Mouse (Mus musculus) c-Kit-positive CD71-negative TER-119-negative erythroid progenitor cells, embryonic 14.5 days (primary cell): ENCODE data around the gene Phex.

Experiments
- DNase-seq: peaks from one replicate; pipeline ENCODE4 v3.0.0-alpha.2; 2013; ENCODE audit warnings: low read depth

Gene Phex

GRCm38 (mm10) chrX:157415212-157415611 lies at the start of gene Phex:
Gene Phex, minus strand, starts transcription at chrX:157415312.
- DNase-seq: no peak

- peak; percentile 8 for DNase-seq
Observed at GRCm38 (mm10) chrX:157462716-157463115, 47.6 kb upstream of the Phex start.

- DNase-seq: peak; percentile 35
Observed at GRCm38 (mm10) chrX:157454430-157454829, 39.3 kb upstream of the Phex start.

DNA sequence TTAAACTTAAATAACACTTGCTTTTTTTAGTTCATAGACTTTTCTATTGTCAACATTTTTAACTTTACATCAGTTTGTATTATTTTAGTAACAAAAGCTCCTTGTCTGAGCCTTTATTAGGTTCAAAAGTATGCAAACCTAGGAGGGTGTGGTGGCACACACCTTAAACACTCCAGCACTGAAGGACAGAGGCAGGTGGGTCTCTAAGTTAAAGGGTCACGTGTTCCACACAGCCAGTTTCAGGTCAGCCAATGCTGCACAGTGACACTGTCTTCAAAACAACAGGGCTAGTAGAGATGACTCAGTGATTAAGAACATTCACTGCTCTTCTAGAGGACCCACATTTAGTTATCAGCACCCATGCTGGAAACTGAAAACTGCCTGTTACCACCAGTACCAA lies 33.9 kb upstream of the Phex start:
- DNase-seq: no peak

DNA sequence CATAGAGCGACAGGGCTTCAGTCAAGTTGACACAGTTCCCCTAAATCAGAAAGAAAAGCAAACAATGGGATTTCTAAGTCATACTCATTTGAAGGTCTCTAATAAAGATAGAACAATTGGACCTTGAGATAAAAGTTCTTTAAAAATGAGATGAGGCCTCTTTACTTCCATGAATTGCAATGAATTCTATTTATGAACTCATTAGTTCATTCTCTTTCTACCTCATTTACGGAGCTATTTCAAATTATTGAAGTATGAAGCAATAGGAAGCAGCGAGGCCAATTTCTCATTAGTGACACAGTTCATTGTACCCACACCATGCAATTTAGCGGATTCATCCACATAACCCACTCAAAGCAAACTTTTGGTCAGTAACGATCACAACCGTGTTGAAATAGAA lies 32.3 kb upstream of the Phex start:
- no peak for DNase-seq

GRCm38 (mm10) chrX:157434768-157435167 lies 19.7 kb upstream of the Phex start:
- DNase-seq: no peak

DNA sequence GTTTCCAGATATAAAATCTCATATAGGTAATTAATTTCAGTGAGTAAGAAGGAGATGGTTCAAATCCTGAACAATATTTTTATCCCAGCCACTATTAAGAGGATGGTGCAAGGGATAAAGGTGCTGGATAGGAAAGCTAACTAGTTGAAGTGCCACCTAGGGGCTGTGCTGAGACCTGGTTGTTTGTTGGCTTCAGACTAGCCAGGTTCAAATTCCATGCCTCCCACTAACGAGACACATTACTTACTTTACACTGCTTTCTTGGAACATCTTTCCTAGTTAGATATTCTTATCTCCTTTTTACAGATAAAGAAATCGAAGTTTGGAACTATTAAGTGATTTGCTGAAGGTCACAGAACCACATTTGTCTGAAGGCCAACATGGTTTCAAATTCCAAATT lies 4.3 kb upstream of the Phex start:
- no peak for DNase-seq

DNA sequence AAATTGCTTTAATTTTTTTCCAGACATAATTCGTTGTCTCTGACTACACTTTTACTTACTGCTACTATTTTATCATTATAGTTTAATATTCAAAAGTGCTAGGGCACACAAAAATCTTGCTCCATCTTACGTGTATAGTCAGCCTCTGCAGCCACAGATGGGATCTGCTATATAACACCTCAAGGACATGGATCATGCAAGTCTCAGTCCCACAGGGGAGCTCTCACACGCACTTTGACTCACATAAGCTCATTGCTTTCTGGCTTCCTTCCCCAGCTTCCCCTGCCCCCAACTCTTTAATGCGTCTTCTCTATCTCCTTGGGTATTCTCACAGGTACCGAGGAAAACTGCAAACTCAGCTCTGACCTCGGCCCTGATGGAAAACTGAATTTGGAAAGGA lies 10.2 kb downstream of the Phex start:
- no peak for DNase-seq

DNA sequence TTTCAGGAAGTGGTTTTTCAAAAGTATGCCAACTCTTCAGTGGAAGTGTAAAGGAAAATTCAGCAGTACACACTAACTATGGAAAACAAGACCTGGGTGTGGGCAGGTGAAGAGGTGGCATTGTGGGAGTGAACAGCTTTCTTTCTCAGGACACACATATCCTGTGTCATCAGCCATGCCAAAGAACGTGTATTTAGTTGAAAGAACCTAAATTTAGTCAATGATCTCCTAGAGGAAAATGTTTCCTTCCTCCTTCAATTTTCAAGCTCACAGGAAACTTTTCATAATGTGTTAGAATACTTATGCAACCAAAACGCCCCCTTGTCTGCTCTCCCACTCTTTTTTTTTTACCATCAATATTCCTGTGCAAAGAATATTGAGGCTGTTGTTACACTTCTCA lies 23.9 kb downstream of the Phex start:
- DNase-seq: no peak

GRCm38 (mm10) chrX:157390102-157390501 lies 25.0 kb downstream of the Phex start:
- no peak for DNase-seq

- DNase-seq: no peak
Observed at GRCm38 (mm10) chrX:157388419-157388818, 26.7 kb downstream of the Phex start.

- DNase-seq: no peak
Observed at GRCm38 (mm10) chrX:157387025-157387424, 28.1 kb downstream of the Phex start.

DNA sequence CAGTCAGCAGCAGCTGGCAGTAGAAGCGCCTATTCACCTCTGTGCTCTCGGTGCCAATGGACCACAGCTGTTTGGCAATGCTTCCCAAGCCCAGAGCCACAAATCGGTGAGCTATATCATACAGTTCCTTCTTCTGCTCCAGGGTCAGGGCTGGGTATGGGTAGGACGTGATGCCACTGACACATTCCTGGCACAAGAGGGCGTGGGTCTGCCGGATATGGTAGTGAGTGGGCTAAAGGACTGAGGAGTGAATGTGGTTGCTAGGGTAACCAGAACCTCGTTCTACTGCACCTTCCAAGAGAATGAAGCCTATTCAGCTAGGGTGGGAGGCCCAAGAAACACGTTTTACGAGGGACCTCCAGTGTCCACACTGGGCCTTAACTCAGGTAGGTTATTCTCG lies 36.3 kb downstream of the Phex start:
- no peak for DNase-seq

DNA sequence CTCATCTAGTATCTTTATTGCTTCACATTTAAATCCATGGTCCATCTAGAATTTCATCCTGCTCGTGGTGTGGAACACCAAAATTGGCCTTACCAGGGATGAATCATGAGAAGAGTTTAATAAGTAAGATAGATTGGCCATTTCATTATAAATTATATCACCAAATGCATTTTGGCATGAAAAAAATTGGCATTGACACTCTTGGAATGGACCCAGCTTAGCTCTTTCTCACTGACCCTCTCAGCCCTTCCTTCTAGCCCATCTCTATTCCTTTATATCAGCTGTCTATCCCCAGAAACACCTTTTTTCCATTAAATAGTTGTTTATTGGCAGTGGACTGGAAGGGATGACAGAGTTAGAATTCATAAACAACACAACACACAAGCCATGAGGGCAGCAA lies 37.7 kb downstream of the Phex start:
- DNase-seq: no peak

DNA sequence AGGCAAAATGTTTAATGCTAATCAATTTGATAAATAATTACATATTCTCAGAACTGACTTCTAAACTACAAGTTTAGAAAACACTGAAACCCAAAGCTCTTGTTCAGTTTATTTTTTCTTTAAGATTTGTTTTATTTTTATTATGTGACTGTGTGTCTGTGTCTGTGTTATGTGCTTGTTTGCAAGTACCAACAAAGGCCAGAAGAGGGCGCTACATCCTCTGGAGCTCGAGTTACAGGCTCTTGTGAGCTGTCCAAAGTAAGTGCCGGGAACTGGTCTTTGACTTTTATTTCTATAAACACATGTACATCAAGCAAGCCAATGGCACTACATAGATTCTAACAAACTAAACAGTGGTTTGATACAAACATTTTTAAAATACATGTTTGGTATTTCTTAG lies 41.2 kb downstream of the Phex start:
- no peak for DNase-seq

DNA sequence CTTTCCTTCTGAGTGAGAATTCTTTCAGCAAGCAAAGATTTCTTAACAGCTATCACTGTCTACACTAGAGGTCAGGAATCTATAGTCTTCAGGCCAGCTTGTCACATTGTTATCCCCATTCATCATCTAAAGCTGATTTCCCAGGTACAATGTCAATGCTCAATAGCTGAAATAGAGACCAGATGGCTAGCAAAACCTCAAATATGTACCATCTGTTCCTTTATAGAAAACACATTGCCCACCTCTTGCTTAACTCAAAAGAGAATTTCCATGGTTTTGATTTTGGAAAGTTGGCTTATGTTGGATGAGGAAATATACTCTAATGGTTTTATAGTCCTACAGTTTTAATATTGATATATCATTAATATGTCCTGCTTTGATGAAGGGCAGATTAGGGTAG lies 45.9 kb downstream of the Phex start:
- no peak for DNase-seq

DNA sequence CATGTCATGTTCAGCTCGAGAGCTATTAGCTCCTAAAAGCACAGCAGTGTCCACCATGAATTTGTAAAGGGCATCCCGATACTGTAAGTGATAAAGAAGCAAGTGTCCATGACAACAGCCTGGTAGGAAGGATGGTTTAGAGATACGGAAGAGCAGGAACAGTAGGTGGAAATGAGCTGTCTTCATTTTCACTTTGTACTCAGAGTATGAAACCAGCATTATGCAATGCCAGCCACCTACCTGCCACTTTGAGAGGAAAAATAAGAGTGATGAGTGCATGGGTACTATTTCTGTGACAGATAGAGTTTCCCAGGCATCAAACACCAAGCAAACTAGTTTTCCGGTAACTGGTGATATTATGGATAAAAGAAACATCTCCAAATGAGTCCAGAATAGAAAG lies 59.6 kb downstream of the Phex start:
- DNase-seq: no peak

- no peak for DNase-seq
Observed at GRCm38 (mm10) chrX:157346201-157346600, 68.9 kb downstream of the Phex start.

- DNase-seq: no peak
Observed at GRCm38 (mm10) chrX:157334726-157335125, 80.4 kb downstream of the Phex start.

DNA sequence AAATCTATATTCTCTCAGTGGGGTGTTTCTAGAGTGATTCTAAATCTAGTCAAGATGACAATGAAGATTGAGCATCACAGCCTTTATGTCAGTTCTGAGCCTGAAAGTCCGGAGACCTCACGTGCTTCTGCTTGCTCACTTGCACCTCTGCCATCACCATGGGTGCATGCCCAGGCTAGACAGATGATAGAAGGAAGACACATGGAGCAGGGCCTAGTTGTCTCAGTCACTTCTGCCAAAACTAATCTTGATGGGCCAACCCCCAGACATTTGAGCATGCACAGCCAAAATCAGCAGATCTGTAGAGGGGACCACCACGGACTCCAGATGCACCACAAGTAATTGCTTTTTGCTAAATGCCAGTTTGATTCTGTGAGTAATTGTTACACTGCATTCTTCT lies 85.3 kb downstream of the Phex start:
- no peak for DNase-seq

- no peak for DNase-seq
Observed at GRCm38 (mm10) chrX:157328396-157328795, 86.7 kb downstream of the Phex start.

- DNase-seq: no peak
Observed at GRCm38 (mm10) chrX:157327756-157328155, 87.4 kb downstream of the Phex start.

GRCm38 (mm10) chrX:157324396-157324795 lies 90.7 kb downstream of the Phex start:
- no peak for DNase-seq

- no peak for DNase-seq
Observed at GRCm38 (mm10) chrX:157310331-157310730, 104.8 kb downstream of the Phex start.

GRCm38 (mm10) chrX:157308171-157308570 lies 106.9 kb downstream of the Phex start:
- DNase-seq: no peak
